Mouse (Mus musculus) hindbrain, embryonic 15.5 days (tissue): ENCODE results near the gene Tcf12. TPM values are rescaled to one million over a fixed set of nuclear protein-coding genes. Genes with fewer than 3 reads are reported as not detected.

Source experiments
- ATAC-seq: fragments of 200-750 bp; cut with Nextera tagmentation; 2 replicates; pipeline ENCODE4 v1.8.0; 2017; ENCODE audit warnings: low read depth, moderate number of reproducible peaks, moderate TSS enrichment; ENCODE audit not compliant: low FRiP score
- H3K27ac ChIP-seq: fragments of 300-500 bp; sonication (generic); replicated peaks from 2 replicates; pipeline ENCODE4 v1.5.1; 2015; ENCODE audit warnings: mild to moderate bottlenecking, inconsistent platforms
- H3K27me3 ChIP-seq: fragments of 300-500 bp; sonication (generic); 2 replicates; pipeline ENCODE4 v1.6.1; 2015; ENCODE audit warnings: control low read depth, inconsistent platforms
- H3K36me3 ChIP-seq: fragments of 300-500 bp; sonication (generic); 2 replicates; pipeline ENCODE4 v1.6.1; 2015; ENCODE audit warnings: control low read depth, inconsistent platforms
- H3K4me1 ChIP-seq: fragments of 300-500 bp; sonication (generic); replicated peaks from 2 replicates; pipeline ENCODE4 v1.6.1; 2015; ENCODE audit warnings: control low read depth, inconsistent platforms
- H3K4me2 ChIP-seq: fragments of 300-500 bp; sonication (generic); 2 replicates; pipeline ENCODE4 v1.6.1; 2015; ENCODE audit warnings: moderate library complexity, mild to moderate bottlenecking, inconsistent platforms
- H3K4me3 ChIP-seq: fragments of 300-500 bp; sonication (generic); 2 replicates; pipeline ENCODE4 v1.5.1; 2015; ENCODE audit warnings: mild to moderate bottlenecking, inconsistent platforms
- H3K9ac ChIP-seq: fragments of 300-500 bp; sonication (generic); 2 replicates; pipeline ENCODE4 v1.6.1; 2015; ENCODE audit warnings: inconsistent platforms
- H3K9me3 ChIP-seq: fragments of 300-500 bp; sonication (generic); 2 replicates; pipeline ENCODE4 v1.6.1; 2016; ENCODE audit warnings: control low read depth, inconsistent platforms
- WGBS: fragments of 180-500 bp; shearing (Covaris S2); methylation state at CpG from one replicate; pipeline ENCODE4 v1.1.7; 2015; 5-methylcytosine and 5-hydroxymethylcytosine counted together
- polyA plus RNA-seq: library from polyadenylated mRNA; unstranded; fragments of >200 nt; fragmentation: Nextera tagmentation; extraction: Ambion mirVana; gene quantifications from 2 replicates; pipeline ENCODE4 v1.2.1, GENCODE M21; 2015

The Tcf12 gene
- polyA plus RNA-seq, 1 experiment from 2014 or later, result 72.4 TPM

DNA sequence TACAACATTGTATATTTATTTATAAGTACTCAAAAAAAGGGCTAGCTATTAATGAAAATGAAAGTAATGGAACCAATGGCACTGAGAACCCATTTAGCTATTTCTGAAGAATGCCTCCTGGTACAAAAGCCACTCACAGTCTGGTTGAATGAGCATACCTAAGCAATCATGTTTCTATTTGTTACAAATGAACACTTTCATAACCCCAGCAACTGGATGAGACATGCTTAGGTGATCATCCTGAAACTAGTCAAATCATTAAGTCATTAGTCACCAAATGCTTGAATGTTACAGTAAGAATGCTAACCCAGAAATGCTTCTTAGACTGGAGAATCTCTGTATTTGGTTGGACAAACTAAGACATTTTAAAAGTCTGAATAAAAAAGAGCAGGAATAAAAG, 35.5 kb downstream of the Tcf12 start:
- no peak for ATAC-seq
- H3K9ac ChIP-seq, result no peak overlapping the region

DNA sequence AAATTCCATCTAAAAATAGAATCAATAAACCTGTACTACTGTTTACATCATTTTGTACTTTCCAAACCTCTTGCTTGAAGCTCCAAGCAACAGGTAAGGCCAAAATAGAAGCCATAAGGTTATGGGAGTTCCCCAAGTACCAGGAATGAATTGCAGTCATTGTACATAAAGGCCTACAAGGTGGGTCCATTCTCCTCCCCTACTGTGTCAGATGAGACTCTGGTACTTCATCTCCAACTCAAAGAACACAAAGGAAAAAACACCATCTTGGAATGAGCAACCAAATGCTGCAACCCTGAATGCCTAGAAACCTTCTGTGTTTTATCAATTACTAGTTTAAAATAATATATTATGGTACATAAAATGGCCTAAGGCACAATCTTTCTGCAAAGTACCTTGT, 45.5 kb downstream of the Tcf12 start:
- H3K27me3 ChIP-seq, result no peaks in the 10 kb centered on the region
- H3K36me3 ChIP-seq, result no peaks in the 10 kb centered on the region
- no peak for ATAC-seq
- H3K4me3 ChIP-seq, result no peak overlapping the region
- H3K4me2 ChIP-seq, result no peak overlapping the region
- H3K9ac ChIP-seq, result no peak overlapping the region
- H3K9me3 ChIP-seq, result no peaks in the 10 kb centered on the region
- no peaks in the 10 kb centered on the region for H3K4me1 ChIP-seq
- no peak overlapping the region for H3K27ac ChIP-seq

More for the DNA sequence above, 35.5 kb downstream of the Tcf12 start:
- Histone ChIP-seq H3K9me3 (no peaks in the 10 kb centered on the region), H3K27me3 (no peaks in the 10 kb centered on the region), H3K4me2 (no peak overlapping the region), H3K27ac (no peak overlapping the region), H3K36me3 (no peaks in the 10 kb centered on the region), H3K4me1 (0 out of 2 replicates have a peak, but pooled peaks cover 4% of the 10 kb centered on the region), H3K4me3 (no peak overlapping the region)

DNA sequence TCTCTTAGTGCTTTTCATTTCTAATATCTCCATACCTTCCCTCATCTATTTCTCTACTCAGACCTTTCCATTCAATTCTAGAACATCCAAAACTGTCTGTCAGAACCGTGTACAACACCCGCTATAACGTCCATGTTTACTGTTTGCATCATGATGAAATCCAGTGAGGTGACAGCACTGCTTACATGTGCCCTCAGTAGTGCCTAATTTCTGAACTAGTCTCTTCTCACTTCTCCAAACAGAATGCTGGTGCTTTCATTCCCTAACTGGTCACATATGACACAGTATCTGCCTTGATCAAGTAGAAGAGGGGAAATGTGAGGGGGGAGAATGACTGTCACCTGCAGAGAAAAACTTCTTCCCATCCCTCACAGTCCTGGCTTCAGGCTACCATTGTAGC, 58.5 kb downstream of the Tcf12 start:
- Histone ChIP-seq H3K27ac (no peak overlapping the region), H3K9ac (no peak overlapping the region), H3K4me3 (no peak overlapping the region), H3K4me2 (no peak overlapping the region), H3K9me3 (no peaks in the 10 kb centered on the region), H3K36me3 (no peaks in the 10 kb centered on the region), H3K27me3 (no peaks in the 10 kb centered on the region), H3K4me1 (no peaks in the 10 kb centered on the region)
- WGBS, result 94% methylated on average over 3 of the region's 3 CpGs
- ATAC-seq, result no peak

DNA sequence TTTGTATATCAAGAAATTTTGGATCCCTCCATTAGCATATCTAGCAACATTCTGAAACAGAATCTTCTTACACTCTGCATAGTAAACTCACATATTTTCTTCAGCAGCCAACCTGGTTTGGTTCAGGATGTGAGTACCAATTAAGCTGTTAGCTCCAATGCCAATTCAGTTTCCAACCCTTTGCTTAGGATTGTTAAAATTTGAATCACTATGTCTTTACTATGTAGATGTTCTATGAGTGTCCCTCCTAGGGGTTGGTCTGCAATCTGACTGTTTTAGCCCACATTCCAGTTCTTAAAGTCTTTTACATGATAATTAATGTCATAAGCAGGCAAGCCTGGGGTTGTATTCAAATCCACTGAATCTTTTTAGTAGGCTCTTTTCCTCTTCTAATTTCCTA, 71.5 kb downstream of the Tcf12 start:
- H3K36me3 ChIP-seq, result no peaks in the 10 kb centered on the region
- ATAC-seq, result no peak
- H3K27me3 ChIP-seq, result no peaks in the 10 kb centered on the region
- no peak overlapping the region for H3K9ac ChIP-seq
- no peak overlapping the region for H3K27ac ChIP-seq
- H3K4me3 ChIP-seq, result no peak overlapping the region
- no peaks in the 10 kb centered on the region for H3K9me3 ChIP-seq
- 0 out of 2 replicates have a peak, but pooled peaks cover 3% of the 10 kb centered on the region for H3K4me1 ChIP-seq
- H3K4me2 ChIP-seq, result no peak overlapping the region

DNA sequence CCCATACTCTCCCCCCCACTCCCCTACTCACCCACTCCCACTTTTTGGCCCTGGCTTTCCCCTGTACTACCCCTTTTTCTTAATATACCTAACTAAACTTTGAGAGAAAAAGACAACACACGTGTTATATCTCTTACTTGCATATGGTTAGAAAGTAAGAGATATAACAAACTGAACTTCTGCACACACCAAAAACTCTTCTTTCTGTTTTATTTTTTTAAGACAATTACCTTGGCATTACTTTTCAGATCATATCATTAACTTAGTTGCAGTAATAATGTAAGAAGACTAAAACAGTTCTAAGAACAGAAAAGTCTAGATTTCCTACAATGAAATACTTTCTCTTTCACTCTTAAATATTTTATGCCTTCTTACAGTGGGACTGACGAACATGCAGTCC, 72.3 kb downstream of the Tcf12 start:
- WGBS, result 89% methylated on average over 2 of the region's 2 CpGs

DNA sequence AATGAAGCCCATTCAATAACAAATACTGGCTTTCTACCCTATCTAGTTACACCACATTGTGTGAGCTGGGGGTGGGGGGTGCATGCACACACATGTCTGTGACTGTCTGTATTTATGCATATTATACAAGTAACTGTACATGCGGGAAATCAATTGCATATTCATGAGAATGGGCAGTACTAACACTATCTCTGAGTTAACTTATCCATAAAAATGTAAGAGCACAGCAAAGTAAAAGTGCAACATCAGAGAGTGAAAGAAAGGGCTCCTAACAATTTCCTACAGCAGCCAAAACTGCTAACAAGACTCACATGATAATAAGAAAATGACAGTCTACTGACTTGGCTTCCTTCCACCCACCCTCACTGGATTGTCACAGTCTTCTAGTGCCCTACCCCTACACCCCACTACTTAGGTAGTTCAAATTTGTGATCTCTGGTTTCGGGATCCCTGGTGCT, 74.6 kb downstream of the Tcf12 start:
- no peak overlapping the region for H3K4me3 ChIP-seq
- H3K9ac ChIP-seq, result no peak overlapping the region
- 64% methylated on average over 2 of the region's 2 CpGs for WGBS
- H3K9me3 ChIP-seq, result no peaks in the 10 kb centered on the region
- no peaks in the 10 kb centered on the region for H3K27me3 ChIP-seq
- ATAC-seq, result no peak
- H3K4me2 ChIP-seq, result no peak overlapping the region
- peaks cover 3% of the 10 kb centered on the region; the same call in 1 of the 2 replicates for H3K4me1 ChIP-seq
- H3K36me3 ChIP-seq, result no peaks in the 10 kb centered on the region
- no peak overlapping the region for H3K27ac ChIP-seq

More for the DNA sequence above, 72.3 kb downstream of the Tcf12 start:
- Histone ChIP-seq H3K4me3 (no peak overlapping the region), H3K9me3 (no peaks in the 10 kb centered on the region), H3K4me2 (no peak overlapping the region), H3K4me1 (0 out of 2 replicates have a peak, but pooled peaks cover 3% of the 10 kb centered on the region), H3K9ac (no peak overlapping the region), H3K27me3 (no peaks in the 10 kb centered on the region), H3K27ac (no peak overlapping the region), H3K36me3 (no peaks in the 10 kb centered on the region)
- ATAC-seq, result no peak

DNA sequence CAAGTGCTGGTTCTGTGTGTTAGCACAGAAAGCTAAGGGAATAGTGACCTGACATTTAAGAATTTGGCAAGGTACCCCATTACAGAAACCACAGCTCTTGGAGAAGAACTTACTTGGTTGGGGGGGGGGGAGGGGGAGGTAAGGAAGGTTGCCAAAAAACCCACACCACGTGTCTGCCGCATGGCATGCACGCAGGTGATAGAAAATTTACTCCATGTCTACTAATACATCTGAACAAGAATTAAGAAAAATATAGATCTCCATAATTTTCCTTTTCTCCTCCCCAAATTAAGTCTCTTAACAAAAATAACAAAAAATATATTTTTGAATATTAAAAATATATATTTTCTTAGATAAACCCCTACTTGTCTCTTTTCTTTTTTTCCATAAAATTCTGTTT, 75.4 kb downstream of the Tcf12 start:
- Histone ChIP-seq H3K4me2 (no peak overlapping the region), H3K27me3 (no peaks in the 10 kb centered on the region), H3K36me3 (no peaks in the 10 kb centered on the region), H3K9me3 (no peaks in the 10 kb centered on the region), H3K27ac (no peak overlapping the region), H3K4me1 (peaks cover 3% of the 10 kb centered on the region; the same call in 1 of the 2 replicates), H3K4me3 (no peak overlapping the region), H3K9ac (no peak overlapping the region)
- 87% methylated on average over 3 of the region's 3 CpGs for WGBS
- no peak for ATAC-seq

DNA sequence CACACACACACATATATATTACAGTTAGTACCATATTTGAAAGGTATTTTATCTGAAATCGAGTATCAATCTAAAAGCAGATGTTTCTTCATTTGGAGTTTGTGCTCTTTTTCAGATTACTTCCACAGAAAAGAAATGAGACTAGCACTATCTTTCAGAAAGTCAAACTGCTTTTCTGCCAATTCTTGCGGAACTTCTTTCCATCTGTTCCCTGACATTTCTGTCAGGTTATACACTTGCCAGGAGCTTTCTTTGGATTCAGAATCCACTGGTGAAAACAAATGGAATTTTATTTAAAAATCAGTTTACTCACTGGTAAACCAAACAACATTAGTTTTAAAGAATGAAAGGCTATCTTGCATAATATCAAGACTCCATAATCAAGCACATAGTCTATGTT, 78.4 kb downstream of the Tcf12 start:
- Histone ChIP-seq H3K4me3 (no peak overlapping the region), H3K36me3 (no peaks in the 10 kb centered on the region), H3K9ac (no peak overlapping the region), H3K4me2 (no peak overlapping the region), H3K4me1 (peaks cover 3% of the 10 kb centered on the region; the same call in 1 of the 2 replicates), H3K9me3 (no peaks in the 10 kb centered on the region), H3K27ac (no peak overlapping the region), H3K27me3 (no peaks in the 10 kb centered on the region)
- ATAC-seq, result no peak
- WGBS, result 86% methylated on average over 2 of the region's 2 CpGs

DNA sequence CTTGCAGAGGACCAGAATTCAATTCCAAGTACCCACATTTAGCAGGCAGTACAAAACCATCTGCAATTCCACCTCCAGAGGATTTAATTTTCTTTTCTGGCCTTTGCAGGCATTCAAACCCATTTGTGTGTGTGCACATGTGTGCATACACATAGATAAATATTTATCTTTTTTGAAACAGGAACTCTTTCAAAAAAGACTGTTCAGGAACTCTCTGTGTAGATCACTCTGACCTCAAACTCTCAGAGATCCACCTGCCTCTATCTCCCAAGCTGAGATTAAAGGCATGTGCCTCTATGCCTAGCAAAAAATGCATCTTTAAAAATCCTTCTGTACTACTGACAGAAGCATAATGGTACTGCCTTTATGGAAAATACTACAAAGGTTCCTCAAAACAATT, 81.4 kb downstream of the Tcf12 start:
- Histone ChIP-seq H3K4me2 (no peak overlapping the region), H3K27ac (no peak overlapping the region), H3K9me3 (no peaks in the 10 kb centered on the region), H3K4me1 (no peaks in the 10 kb centered on the region; the same call in 1 of the 2 replicates), H3K27me3 (no peaks in the 10 kb centered on the region), H3K9ac (no peak overlapping the region), H3K4me3 (no peak overlapping the region), H3K36me3 (no peaks in the 10 kb centered on the region)
- ATAC-seq, result no peak

DNA sequence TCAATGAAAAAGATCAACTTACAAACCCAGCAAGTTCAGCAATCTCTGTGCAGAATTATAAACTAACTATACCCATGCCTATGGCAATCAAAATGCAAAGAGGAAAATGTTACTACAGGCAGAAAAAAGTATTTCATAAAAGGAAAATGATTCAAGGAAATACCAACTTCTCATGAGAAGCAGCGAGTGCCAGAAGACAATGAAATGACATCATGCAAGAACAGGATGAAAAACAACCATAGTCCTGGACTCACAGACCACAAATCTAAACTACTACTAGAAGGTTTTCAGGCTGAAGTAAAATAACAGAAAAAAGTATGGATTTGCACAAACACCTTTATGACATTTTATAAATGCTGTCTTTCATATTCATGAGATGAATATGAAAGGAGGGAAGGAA, 82.1 kb downstream of the Tcf12 start:
- no peak for ATAC-seq
- H3K36me3 ChIP-seq, result no peaks in the 10 kb centered on the region
- H3K4me2 ChIP-seq, result no peak overlapping the region
- H3K9ac ChIP-seq, result no peak overlapping the region
- no peaks in the 10 kb centered on the region; the same call in 1 of the 2 replicates for H3K4me1 ChIP-seq
- H3K27ac ChIP-seq, result no peak overlapping the region
- H3K9me3 ChIP-seq, result no peaks in the 10 kb centered on the region
- H3K4me3 ChIP-seq, result no peak overlapping the region
- no peaks in the 10 kb centered on the region for H3K27me3 ChIP-seq
- 84% methylated on average over 1 of the region's 1 CpGs for WGBS

DNA sequence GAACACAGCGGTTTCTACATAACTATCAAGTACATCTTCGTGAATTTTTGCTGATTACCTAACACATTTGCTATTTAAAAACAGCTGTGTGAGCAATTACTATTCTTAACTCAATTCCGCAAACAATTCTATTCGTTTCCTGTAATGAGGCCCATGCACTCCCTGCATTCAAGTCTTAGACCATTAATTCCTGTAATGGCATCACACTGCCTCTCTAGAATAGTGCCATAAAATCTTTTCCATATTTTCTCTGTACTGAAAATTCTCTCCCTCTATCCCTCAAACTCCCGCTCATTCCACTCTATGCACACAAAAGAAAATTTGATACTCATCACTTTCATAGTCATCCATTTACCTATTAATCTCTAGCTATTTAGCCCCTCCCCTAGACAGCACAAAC, 88.4 kb downstream of the Tcf12 start:
- H3K4me2 ChIP-seq, result no peak overlapping the region
- H3K4me1 ChIP-seq, result no peaks in the 10 kb centered on the region
- no peaks in the 10 kb centered on the region for H3K9me3 ChIP-seq
- WGBS, result 66% methylated on average over 5 of the region's 5 CpGs
- no peaks in the 10 kb centered on the region for H3K27me3 ChIP-seq
- no peaks in the 10 kb centered on the region for H3K36me3 ChIP-seq
- no peak for ATAC-seq
- H3K4me3 ChIP-seq, result no peak overlapping the region
- H3K9ac ChIP-seq, result no peak overlapping the region
- H3K27ac ChIP-seq, result peak overlapping the region; percentile 31; the same call in 1 of the 2 replicates

DNA sequence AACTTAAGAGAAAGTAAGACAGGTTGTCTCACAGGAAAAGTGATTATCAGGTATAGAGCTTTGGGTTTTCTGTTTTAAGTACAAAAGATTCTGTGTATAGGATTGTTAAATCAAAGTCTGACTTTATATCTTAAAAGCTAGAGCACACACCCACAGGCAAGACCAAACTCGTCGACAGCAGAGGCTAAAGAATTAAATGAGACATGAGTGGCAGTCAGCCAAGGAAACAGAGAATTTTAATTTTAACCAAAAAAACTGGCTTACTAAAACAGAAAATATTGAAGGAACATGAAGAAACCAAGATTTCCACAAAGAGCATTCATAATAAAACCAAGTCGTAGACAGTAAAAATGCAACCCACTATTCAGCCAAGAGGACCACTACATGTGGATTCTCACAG, 90.2 kb downstream of the Tcf12 start:
- 54% methylated on average over 3 of the region's 3 CpGs for WGBS
- H3K4me1 ChIP-seq, result no peaks in the 10 kb centered on the region

DNA sequence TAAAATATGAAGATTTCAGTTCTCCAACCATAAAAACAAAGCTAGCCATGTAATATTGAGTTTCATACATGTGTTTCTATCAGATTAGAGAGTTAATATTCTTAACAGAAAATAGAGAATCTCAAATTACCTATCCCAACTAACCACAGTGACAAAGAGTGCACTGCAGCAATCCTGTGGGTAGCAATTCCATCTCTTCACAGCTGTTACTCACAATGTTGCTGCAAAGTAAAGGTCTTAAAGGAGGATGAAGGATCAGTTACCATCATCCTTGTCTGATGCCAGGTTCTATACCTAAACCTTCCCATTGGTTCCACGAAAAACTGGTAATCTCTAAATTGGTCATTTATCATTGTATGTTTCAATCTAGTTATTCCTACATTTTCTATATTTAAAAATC, 95.7 kb downstream of the Tcf12 start:
- Histone ChIP-seq H3K9me3 (no peaks in the 10 kb centered on the region), H3K27me3 (no peaks in the 10 kb centered on the region), H3K27ac (no peak overlapping the region), H3K36me3 (no peaks in the 10 kb centered on the region), H3K4me2 (no peak overlapping the region), H3K4me1 (no peaks in the 10 kb centered on the region), H3K9ac (no peak overlapping the region), H3K4me3 (no peak overlapping the region)
- WGBS, result 94% methylated on average over 1 of the region's 1 CpGs
- no peak for ATAC-seq

More for the DNA sequence above, 90.2 kb downstream of the Tcf12 start:
- ATAC-seq, result no peak
- no peak overlapping the region for H3K9ac ChIP-seq
- H3K36me3 ChIP-seq, result no peaks in the 10 kb centered on the region
- H3K4me3 ChIP-seq, result no peak overlapping the region
- H3K4me2 ChIP-seq, result no peak overlapping the region
- H3K27me3 ChIP-seq, result no peaks in the 10 kb centered on the region
- no peaks in the 10 kb centered on the region for H3K9me3 ChIP-seq
- no peak overlapping the region for H3K27ac ChIP-seq
